Mouse (Mus musculus) small intestine, adult 2 months (tissue): ENCODE data around the gene Cdc37l1.

Experiments
- CTCF ChIP-seq: fragments of 200-500 bp; IDR thresholded peaks from 2 replicates; pipeline ENCODE4 v1.5.1; 2012; ENCODE audit warnings: low read depth, mild to moderate bottlenecking, control low read depth, inconsistent platforms, low read length, moderate library complexity, mixed read lengths; ENCODE audit not compliant: insufficient replicate concordance, insufficient read length; ENCODE audit errors: extremely low read depth
- POLR2A ChIP-seq: fragments of 200-500 bp; IDR thresholded peaks from 2 replicates; pipeline ENCODE4 v1.6.1; 2012; ENCODE audit warnings: low read depth, mild to moderate bottlenecking, control low read depth, inconsistent platforms, low read length, moderate library complexity

DNA sequence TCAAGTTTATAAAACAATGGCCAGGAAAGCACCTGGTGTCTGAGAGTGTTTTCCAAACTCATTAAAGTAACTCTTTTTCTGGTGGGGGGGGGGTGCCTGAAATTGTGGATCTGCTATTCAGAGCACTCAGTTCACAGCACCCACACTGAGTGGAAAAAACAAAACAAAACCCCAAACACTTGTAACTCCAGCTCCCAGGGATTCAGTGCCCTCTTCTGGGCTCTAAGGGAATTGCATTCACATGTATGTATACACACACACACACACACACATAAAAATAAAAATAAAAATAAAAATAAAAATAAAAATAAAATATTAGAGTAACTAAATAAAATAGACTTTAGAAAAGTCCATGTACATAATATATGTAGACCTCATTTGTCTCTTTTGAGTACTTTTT is 49.2 kb downstream of the Cdc37l1 start:
- TF ChIP-seq POLR2A (no peak), CTCF (no peak)
